Mouse (Mus musculus) liver, embryonic 11.5 days (tissue): ENCODE measurements around the gene Daam1. TPM values are rescaled to one million over a fixed set of nuclear protein-coding genes. Genes with fewer than 3 reads are reported as not detected.

ENCODE experiments used
- ATAC-seq: fragments of 200-750 bp; cut with Nextera tagmentation; replicated peaks from 2 replicates; pipeline ENCODE4 v1.8.0; 2017; ENCODE audit warnings: moderate number of reproducible peaks, mild to moderate bottlenecking, moderate TSS enrichment, moderate library complexity; ENCODE audit not compliant: low FRiP score
- DNase-seq: peaks from one replicate; pipeline ENCODE4 v3.0.0-alpha.2; 2017; ENCODE audit warnings: low spot score
- H3K27ac ChIP-seq: fragments of 300-500 bp; sonication (generic); 2 replicates; pipeline ENCODE4 v1.5.1; 2014; ENCODE audit warnings: mild to moderate bottlenecking, low read depth, low read length, control low read depth
- H3K27me3 ChIP-seq: fragments of 300-500 bp; sonication (generic); replicated peaks from 2 replicates; pipeline ENCODE4 v1.6.1; 2014; ENCODE audit warnings: low read length, mixed read lengths; ENCODE audit not compliant: control insufficient read depth, insufficient read depth
- H3K36me3 ChIP-seq: fragments of 300-500 bp; sonication (generic); 2 replicates; pipeline ENCODE4 v1.6.1; 2014; ENCODE audit warnings: mild to moderate bottlenecking, low read length, moderate library complexity, mixed read lengths; ENCODE audit not compliant: control insufficient read depth, insufficient read depth
- H3K4me1 ChIP-seq: fragments of 300-500 bp; sonication (generic); replicated peaks from 2 replicates; pipeline ENCODE4 v1.6.1; 2014; ENCODE audit warnings: low read length, mixed read lengths; ENCODE audit not compliant: control insufficient read depth, insufficient read depth
- H3K4me2 ChIP-seq: fragments of 300-500 bp; sonication (generic); 2 replicates; pipeline ENCODE4 v1.6.1; 2014; ENCODE audit warnings: mild to moderate bottlenecking, control low read depth, moderate library complexity
- H3K4me3 ChIP-seq: fragments of 300-500 bp; sonication (generic); 2 replicates; pipeline ENCODE4 v1.5.1; 2014; ENCODE audit warnings: low read depth, low read length, control low read depth
- H3K9ac ChIP-seq: fragments of 300-500 bp; sonication (generic); 2 replicates; pipeline ENCODE4 v1.6.1; 2014; ENCODE audit warnings: low read depth, low read length, control low read depth
- H3K9me3 ChIP-seq: fragments of 300-500 bp; sonication (generic); 2 replicates; pipeline ENCODE4 v1.6.1; 2016; ENCODE audit warnings: low read length, inconsistent platforms, mixed read lengths; ENCODE audit not compliant: control insufficient read depth
- WGBS: fragments of 180-500 bp; shearing (Covaris S2); extraction: QIAGEN DNeasy Blood & Tissue Kit; methylation state at CpG from one replicate; pipeline ENCODE4 v1.1.7; 2014; 5-methylcytosine and 5-hydroxymethylcytosine counted together
- polyA plus RNA-seq: library from polyadenylated mRNA; unstranded; fragments of >200 nt; fragmentation: Nextera tagmentation; extraction: Ambion mirVana; gene quantifications from 2 replicates; pipeline ENCODE4 v1.2.1, GENCODE M21; 2014

Gene Daam1
- polyA plus RNA-seq, 1 experiment from 2014 or later: 15.2 TPM

GRCm38 (mm10) chr12:71821743-71822142, 9.1 kb upstream of the Daam1 start:
- ATAC-seq: no peak
- Histone ChIP-seq H3K9me3 (no peaks in the 10 kb centered on the region), H3K4me1 (no peaks in the 10 kb centered on the region), H3K4me3 (no peak overlapping the region), H3K4me2 (no peak overlapping the region), H3K27me3 (no peaks in the 10 kb centered on the region), H3K27ac (no peak overlapping the region), H3K9ac (no peak overlapping the region), H3K36me3 (no peaks in the 10 kb centered on the region)
- no peak for DNase-seq
- 86% methylated on average over 8 of the region's 8 CpGs for WGBS

GRCm38 (mm10) chr12:71824927-71825326, 6.0 kb upstream of the Daam1 start:
- Histone ChIP-seq H3K4me1 (peaks cover 2% of the 10 kb centered on the region; the same call in 1 of the 2 replicates), H3K27ac (no peak overlapping the region), H3K4me3 (no peak overlapping the region), H3K4me2 (no peak overlapping the region), H3K27me3 (no peaks in the 10 kb centered on the region), H3K9me3 (no peaks in the 10 kb centered on the region), H3K9ac (no peak overlapping the region), H3K36me3 (no peaks in the 10 kb centered on the region)
- ATAC-seq: no peak
- no peak for DNase-seq
- WGBS: 74% methylated on average over 6 of the region's 6 CpGs

GRCm38 (mm10) chr12:71830139-71830538, 739 bp upstream of the Daam1 start:
- no peak for DNase-seq
- ATAC-seq: peak; percentile 38; the same call in 1 of the 2 replicates
- H3K4me2 ChIP-seq: peak overlapping the region; percentile 81

GRCm38 (mm10) chr12:71831258-71832087, 595 bp downstream of the Daam1 start:
- peak overlapping the region; percentile 94 for H3K4me3 ChIP-seq
- peak; percentile 63 for DNase-seq
- ATAC-seq: peak; percentile 62
- peak overlapping the region; percentile 91 for H3K27ac ChIP-seq
- peak overlapping the region; percentile 81 for H3K4me2 ChIP-seq
- no peaks in the 10 kb centered on the region for H3K27me3 ChIP-seq
- H3K4me1 ChIP-seq: peaks cover 32% of the 10 kb centered on the region
- H3K9ac ChIP-seq: peak overlapping the region; percentile 85
- no peaks in the 10 kb centered on the region for H3K36me3 ChIP-seq
- under 1% methylated on average over 59 of the region's 59 CpGs for WGBS
- H3K9me3 ChIP-seq: no peaks in the 10 kb centered on the region

More at GRCm38 (mm10) chr12:71830139-71830538, 739 bp upstream of the Daam1 start:
- Histone ChIP-seq H3K36me3 (no peaks in the 10 kb centered on the region), H3K4me3 (peak overlapping the region; percentile 94), H3K4me1 (peaks cover 26% of the 10 kb centered on the region), H3K9me3 (no peaks in the 10 kb centered on the region), H3K9ac (peak overlapping the region; percentile 74), H3K27ac (peak overlapping the region; percentile 86), H3K27me3 (no peaks in the 10 kb centered on the region)
- 9% methylated on average over 10 of the region's 10 CpGs for WGBS

- H3K36me3 ChIP-seq: no peaks in the 10 kb centered on the region
- DNase-seq: peak; percentile 75
- H3K4me3 ChIP-seq: peak overlapping the region; percentile 94
- peak overlapping the region; percentile 91 for H3K27ac ChIP-seq
- 0 out of 2 replicates have a peak, but pooled peaks have one; percentile 25 for ATAC-seq
- H3K27me3 ChIP-seq: no peaks in the 10 kb centered on the region
- H3K9me3 ChIP-seq: no peaks in the 10 kb centered on the region
- H3K9ac ChIP-seq: peak overlapping the region; percentile 85
- peak overlapping the region; percentile 81 for H3K4me2 ChIP-seq
- 1% methylated on average over 12 of the region's 12 CpGs for WGBS
- H3K4me1 ChIP-seq: peaks cover 39% of the 10 kb centered on the region
Observed at GRCm38 (mm10) chr12:71832225-71832624, 1.3 kb downstream of the Daam1 start.

- H3K4me2 ChIP-seq: peak overlapping the region; percentile 14; the same call in 1 of the 2 replicates
- peaks cover 57% of the 10 kb centered on the region for H3K4me1 ChIP-seq
- ATAC-seq (no peak), DNase-seq (no peak)
- no peaks in the 10 kb centered on the region for H3K27me3 ChIP-seq
- no peak overlapping the region for H3K9ac ChIP-seq
- H3K4me3 ChIP-seq: no peak overlapping the region
- H3K36me3 ChIP-seq: no peaks in the 10 kb centered on the region
- no peaks in the 10 kb centered on the region for H3K9me3 ChIP-seq
- WGBS: 56% methylated on average over 7 of the region's 7 CpGs
- 0 out of 2 replicates have a peak overlapping the region, but pooled peaks have one; percentile 26 for H3K27ac ChIP-seq
Observed at GRCm38 (mm10) chr12:71834041-71834440, 3.2 kb downstream of the Daam1 start.

- H3K4me3 ChIP-seq: no peak overlapping the region
Observed at GRCm38 (mm10) chr12:71835966-71836668, 5.2 kb downstream of the Daam1 start.

GRCm38 (mm10) chr12:71836776-71837175, 5.9 kb downstream of the Daam1 start:
- ATAC-seq (no peak), DNase-seq (no peak)
- Histone ChIP-seq H3K4me3 (no peak overlapping the region), H3K36me3 (no peaks in the 10 kb centered on the region), H3K9ac (no peak overlapping the region), H3K27me3 (no peaks in the 10 kb centered on the region), H3K27ac (no peak overlapping the region; the same call in 1 of the 2 replicates), H3K9me3 (no peaks in the 10 kb centered on the region), H3K4me1 (peaks cover 79% of the 10 kb centered on the region), H3K4me2 (peak overlapping the region; percentile 35; the same call in 1 of the 2 replicates)
- WGBS: 87% methylated on average over 6 of the region's 6 CpGs

More at GRCm38 (mm10) chr12:71835966-71836668, 5.2 kb downstream of the Daam1 start:
- WGBS: 66% methylated on average over 5 of the region's 5 CpGs
- H3K27me3 ChIP-seq: no peaks in the 10 kb centered on the region
- H3K4me2 ChIP-seq: peak overlapping the region; percentile 35; the same call in 1 of the 2 replicates
- ATAC-seq (no peak), DNase-seq (no peak)
- H3K9me3 ChIP-seq: no peaks in the 10 kb centered on the region
- H3K9ac ChIP-seq: no peak overlapping the region
- H3K36me3 ChIP-seq: no peaks in the 10 kb centered on the region
- peaks cover 73% of the 10 kb centered on the region for H3K4me1 ChIP-seq
- no peak overlapping the region; the same call in 1 of the 2 replicates for H3K27ac ChIP-seq
